Mouse (Mus musculus): ENCODE results near the gene Dip2a. TPM values are rescaled to one million over a fixed set of nuclear protein-coding genes. Genes with fewer than 3 reads are reported as not detected.

The Dip2a gene
- total RNA-seq (2021): 10 to 100 TPM; 24.0 to 24.4 TPM

GRCm38 (mm10) chr10:76344711-76345539, at the start of gene Dip2a:
Gene Dip2a, minus strand, starts transcription at chr10:76345291.
- DNase-seq: peak; percentile 97 to 98
- intact Hi-C loops (cut with DNase I): no loop called here

DNA sequence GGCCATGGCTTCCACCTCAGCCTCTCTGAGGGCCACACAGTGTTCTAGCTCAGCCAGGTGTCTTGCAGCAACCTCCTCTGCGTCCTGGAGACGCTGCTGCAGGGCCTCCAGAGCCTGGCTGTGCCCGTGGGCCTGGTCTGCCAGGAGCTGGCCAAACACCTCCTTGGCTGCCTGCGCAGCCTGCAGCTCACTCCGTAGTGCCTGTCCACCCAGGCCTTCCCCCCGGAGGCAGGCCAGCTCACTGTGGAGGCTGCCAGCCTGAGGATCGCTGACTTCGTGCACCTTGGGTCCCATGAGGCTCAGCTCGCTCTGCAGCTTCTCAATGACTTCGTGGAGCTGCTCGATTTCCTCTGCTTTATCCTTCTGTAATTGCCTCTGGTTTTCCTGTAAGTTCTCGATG, 47.5 kb upstream of the Dip2a start:
- DNase-seq: no peak
- intact Hi-C loops (cut with DNase I): no loop called here

- intact Hi-C loops (cut with DNase I): no loop called here
- DNase-seq: peak in 1 of 2 experiments; percentile 16
Observed at GRCm38 (mm10) chr10:76391786-76392185, 46.7 kb upstream of the Dip2a start.

GRCm38 (mm10) chr10:76391166-76391565, 46.1 kb upstream of the Dip2a start:
- intact Hi-C loops (cut with DNase I): no loop called here
- no peak for DNase-seq

DNA sequence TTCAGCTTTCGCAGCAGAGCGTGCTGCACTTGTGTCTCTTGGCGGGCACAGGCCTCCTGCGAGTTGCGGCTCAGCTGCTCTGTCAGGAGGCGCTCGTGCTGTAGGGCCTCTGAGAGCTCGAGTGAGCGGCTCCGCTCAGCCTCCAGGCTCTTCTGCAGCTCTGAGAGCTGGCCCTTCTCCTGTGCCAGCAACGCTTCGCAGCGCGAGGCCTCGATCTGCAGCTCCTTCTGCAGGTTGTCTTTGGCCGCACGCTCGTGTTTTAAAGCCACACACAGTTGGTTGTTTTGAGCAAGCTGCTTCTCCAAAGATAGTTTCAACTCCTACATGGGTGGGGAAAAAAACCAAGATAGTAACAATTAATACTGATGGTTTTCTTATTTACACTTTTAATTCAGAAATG, 29.9 kb upstream of the Dip2a start:
- intact Hi-C loops (cut with DNase I): no loop called here
- DNase-seq: no peak

GRCm38 (mm10) chr10:76371736-76372135, 26.6 kb upstream of the Dip2a start:
- intact Hi-C loops (cut with DNase I): no loop called here
- DNase-seq: no peak

- intact Hi-C loops (cut with DNase I): no loop called here
- DNase-seq: no peak
Observed at GRCm38 (mm10) chr10:76368766-76369165, 23.7 kb upstream of the Dip2a start.

DNA sequence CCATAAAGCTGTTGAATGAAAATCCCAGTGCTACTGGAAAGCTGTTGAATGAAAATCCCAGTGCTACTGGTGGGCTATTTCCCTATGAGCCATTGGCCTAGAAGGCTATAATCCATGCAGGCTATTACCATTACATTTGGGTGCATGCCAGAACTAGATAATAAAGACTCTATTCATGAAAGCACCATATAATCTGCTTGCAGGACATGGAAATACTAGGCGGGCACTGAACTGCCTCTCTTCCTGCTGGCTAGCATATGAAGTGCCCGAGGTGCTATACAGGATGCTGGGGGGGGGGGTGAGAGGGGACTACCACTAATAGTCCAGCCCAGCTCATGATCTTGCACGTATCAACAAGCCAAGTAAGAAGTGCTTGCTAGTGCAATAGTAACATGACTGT, 18.1 kb upstream of the Dip2a start:
- DNase-seq: no peak
- intact Hi-C loops (cut with DNase I): no loop called here

GRCm38 (mm10) chr10:76358468-76358867, 13.4 kb upstream of the Dip2a start:
- DNase-seq: no peak
- intact Hi-C loops (cut with DNase I): no loop called here

DNA sequence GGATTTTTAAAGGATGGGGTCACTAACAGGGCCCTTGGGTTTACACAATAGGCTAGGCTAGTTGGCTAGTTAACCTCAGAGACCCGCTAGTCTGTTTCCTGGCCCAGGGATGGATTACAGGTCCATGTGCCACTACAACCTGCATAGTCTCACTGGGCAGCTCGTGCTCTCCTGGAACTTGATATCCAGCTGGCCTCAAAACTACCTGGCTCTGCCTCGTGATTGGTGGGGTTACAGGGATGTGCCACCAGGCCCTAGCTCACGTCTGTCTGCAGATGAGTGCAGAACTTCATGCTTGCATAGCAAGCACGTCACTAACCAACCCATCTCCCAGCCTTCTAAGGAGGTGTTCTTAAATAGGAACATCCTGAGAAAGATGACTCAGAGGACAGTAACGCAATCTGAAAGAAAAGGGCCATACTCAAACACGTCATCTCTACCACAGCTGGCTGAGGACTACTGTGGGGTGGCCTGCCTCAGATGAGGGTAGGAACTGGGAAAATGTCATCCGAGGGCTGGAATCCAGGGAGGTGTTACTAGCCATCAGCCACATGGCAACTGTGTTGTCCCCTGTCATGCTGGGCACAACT, 12.3 kb upstream of the Dip2a start:
- no peak for DNase-seq
- intact Hi-C loops (cut with DNase I): no loop called here

GRCm38 (mm10) chr10:76354974-76355373, 9.9 kb upstream of the Dip2a start:
- intact Hi-C loops (cut with DNase I): no loop called here
- no peak for DNase-seq

DNA sequence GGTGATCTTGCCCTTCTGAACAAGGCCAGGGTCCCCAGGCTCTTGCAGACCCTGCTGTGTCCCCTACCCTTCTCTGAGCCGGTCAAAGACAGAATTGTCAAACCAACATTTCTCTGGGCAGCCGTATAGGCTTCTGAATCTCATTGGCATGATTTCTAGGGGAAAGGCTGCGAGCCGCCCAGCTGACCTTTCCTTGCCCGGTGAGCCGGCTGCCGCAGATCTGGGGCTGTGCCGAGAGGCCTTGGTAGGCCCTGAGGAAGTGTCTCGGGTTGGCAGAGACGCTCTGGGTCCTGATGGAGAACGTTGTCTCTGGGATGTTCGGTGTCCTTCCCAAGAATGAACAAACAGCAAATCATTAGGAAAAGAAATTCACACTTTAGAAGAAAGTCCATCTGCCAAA, 8.9 kb upstream of the Dip2a start:
- intact Hi-C loops (cut with DNase I): no loop called here
- no peak for DNase-seq

GRCm38 (mm10) chr10:76351953-76352352, 6.9 kb upstream of the Dip2a start:
- intact Hi-C loops (cut with DNase I): no loop called here
- DNase-seq: peak in 1 of 2 experiments; percentile 21

GRCm38 (mm10) chr10:76346589-76346988, 1.5 kb upstream of the Dip2a start:
- peak; percentile 42 to 80 for DNase-seq
- intact Hi-C loops (cut with DNase I): no loop called here

- intact Hi-C loops (cut with DNase I): no loop called here
- peak in 1 of 2 experiments; percentile 34 for DNase-seq
Observed at GRCm38 (mm10) chr10:76346043-76346491, 976 bp upstream of the Dip2a start.

GRCm38 (mm10) chr10:76345540-76345902, 430 bp upstream of the Dip2a start:
- DNase-seq: no peak
- intact Hi-C loops (cut with DNase I): no loop called here

DNA sequence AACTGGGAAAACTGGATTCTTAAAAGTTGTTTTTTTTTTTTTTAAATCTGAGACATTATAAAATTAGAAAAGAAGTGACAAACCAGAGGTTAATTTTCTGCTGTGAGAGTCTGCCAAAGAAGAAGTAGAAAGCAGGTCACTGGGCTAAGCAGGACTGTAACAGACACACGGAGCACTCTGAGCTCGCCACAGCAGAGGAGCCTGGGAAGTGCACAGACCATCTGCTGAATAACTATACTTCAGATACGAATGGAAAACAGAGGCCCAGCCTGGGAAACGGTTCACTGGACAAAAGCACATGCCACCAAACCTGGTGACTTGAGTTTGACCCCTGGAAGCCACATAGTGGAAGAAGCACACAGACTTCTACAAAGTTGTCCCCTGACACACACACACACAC, 10.7 kb downstream of the Dip2a start:
- intact Hi-C loops (cut with DNase I): no loop called here
- no peak for DNase-seq

DNA sequence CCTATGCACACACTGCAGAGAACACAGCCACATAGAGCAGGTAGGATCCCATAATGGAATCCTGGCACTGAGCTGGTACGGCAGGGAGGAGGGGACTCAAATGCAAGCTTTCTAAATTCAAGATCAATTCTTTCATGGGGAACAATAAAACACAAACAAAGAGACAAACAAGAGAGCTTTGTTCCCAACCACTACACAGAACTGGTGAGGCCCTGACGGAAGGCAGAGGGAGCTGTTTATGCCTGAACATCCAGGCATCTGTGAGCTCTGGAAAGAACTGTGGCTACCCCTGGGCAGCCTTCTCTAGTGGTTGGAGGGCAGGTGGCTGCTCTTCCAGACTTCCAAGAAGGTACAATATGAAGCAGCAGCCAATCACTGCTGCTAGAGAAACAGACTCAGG, 13.1 kb downstream of the Dip2a start:
- DNase-seq: no peak
- intact Hi-C loops (cut with DNase I): no loop called here

GRCm38 (mm10) chr10:76329093-76329492, 16.0 kb downstream of the Dip2a start:
- DNase-seq: no peak
- intact Hi-C loops (cut with DNase I): no loop called here

DNA sequence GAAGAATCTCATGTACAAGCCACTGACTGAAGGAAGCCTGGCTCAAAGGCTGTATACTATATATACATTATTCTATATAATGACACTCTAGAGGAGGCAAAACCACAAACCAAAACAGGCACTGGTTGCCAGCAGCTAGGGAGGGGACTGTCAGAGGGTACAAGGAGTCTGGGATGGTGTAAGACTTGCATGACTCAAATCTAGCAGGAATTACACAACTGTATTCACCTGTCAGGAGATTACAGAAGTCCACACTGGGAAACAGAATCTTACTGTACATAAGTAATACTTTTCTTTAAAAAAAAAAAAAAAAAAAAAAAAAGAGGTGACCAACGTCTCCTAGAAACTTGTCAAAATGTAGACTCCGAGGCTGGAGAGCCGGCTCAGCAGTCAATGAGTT, 16.5 kb downstream of the Dip2a start:
- intact Hi-C loops (cut with DNase I): no loop called here
- no peak for DNase-seq

GRCm38 (mm10) chr10:76326304-76327006, 18.6 kb downstream of the Dip2a start:
- DNase-seq: peak; percentile 35 to 63
- intact Hi-C loops (cut with DNase I): no loop called here

- intact Hi-C loops (cut with DNase I): no loop called here
- no peak for DNase-seq
Observed at GRCm38 (mm10) chr10:76317623-76318022, 27.5 kb downstream of the Dip2a start.
